Mouse (Mus musculus): ENCODE data around the gene Zfp580. TPM values are rescaled to one million over a fixed set of nuclear protein-coding genes. Genes with fewer than 3 reads are reported as not detected.

The Zfp580 gene
- polyA plus RNA-seq, 1 experiment from 2014 or later, result 54.1 TPM

GRCm38 (mm10) chr7:5037467-5037866, 13.9 kb upstream of the Zfp580 start:
- 88% methylated on average over 8 of the region's 8 CpGs for WGBS
- H3K9ac ChIP-seq (replicated peaks), result peak overlapping the region; percentile 87; the same call in 1 of the 2 replicates
- H3K4me3 ChIP-seq, result peak overlapping the region; percentile 96
- H3K9me3 ChIP-seq, result no peaks in the 10 kb centered on the region
- H3K4me2 ChIP-seq (replicated peaks), result peak overlapping the region; percentile 58
- peaks cover 22% of the 10 kb centered on the region for H3K4me1 ChIP-seq
- H3K36me3 ChIP-seq, result peaks cover 38% of the 10 kb centered on the region
- peak overlapping the region; percentile 98 for H3K27ac ChIP-seq (replicated peaks)
- ATAC-seq (replicated peaks), result no peak
- H3K27me3 ChIP-seq, result no peaks in the 10 kb centered on the region

- peak within 1 kb of the TSS; percentile 96 for H3K4me3 ChIP-seq
- no peaks in the 10 kb centered on the region for H3K9me3 ChIP-seq
- no peaks in the 10 kb centered on the region for H3K27me3 ChIP-seq
- H3K36me3 ChIP-seq, result peaks cover 31% of the 10 kb centered on the region
- ATAC-seq (replicated peaks), result peak; percentile 97
- WGBS, result under 1% methylated on average over 48 of the region's 48 CpGs
- peaks cover 22% of the 10 kb centered on the region for H3K4me1 ChIP-seq
- peak within 1 kb of the TSS; percentile 58 for H3K4me2 ChIP-seq (replicated peaks)
- H3K27ac ChIP-seq (replicated peaks), result peak within 1 kb of the TSS; percentile 98
- peak within 1 kb of the TSS; percentile 87 for H3K9ac ChIP-seq (replicated peaks)
Measured at GRCm38 (mm10) chr7:5038109-5038732, 13.1 kb upstream of the Zfp580 start, which contains the start of gene Zfp784. Zfp784 (minus strand) TSS chr7:5038446.

GRCm38 (mm10) chr7:5038940-5039339, 12.4 kb upstream of the Zfp580 start:
- H3K9me3 ChIP-seq, result no peaks in the 10 kb centered on the region
- H3K4me1 ChIP-seq, result peaks cover 22% of the 10 kb centered on the region
- peak overlapping the region; percentile 87 for H3K9ac ChIP-seq (replicated peaks)
- no peaks in the 10 kb centered on the region for H3K27me3 ChIP-seq
- H3K36me3 ChIP-seq, result peaks cover 24% of the 10 kb centered on the region
- peak overlapping the region; percentile 96 for H3K4me3 ChIP-seq
- WGBS, result 32% methylated on average over 5 of the region's 5 CpGs
- peak overlapping the region; percentile 58 for H3K4me2 ChIP-seq (replicated peaks)
- 0 out of 2 replicates have a peak overlapping the region, but pooled peaks have one; percentile 98 for H3K27ac ChIP-seq (replicated peaks)
- ATAC-seq (replicated peaks), result no peak

- Histone ChIP-seq H3K9ac (replicated peaks) (no peak overlapping the region), H3K4me2 (replicated peaks) (no peak overlapping the region), H3K4me3 (no peak overlapping the region), H3K9me3 (no peaks in the 10 kb centered on the region), H3K27me3 (no peaks in the 10 kb centered on the region), H3K27ac (replicated peaks) (no peak overlapping the region), H3K4me1 (no peaks in the 10 kb centered on the region), H3K36me3 (no peaks in the 10 kb centered on the region)
- no peak for ATAC-seq (replicated peaks)
- WGBS, result 83% methylated on average over 2 of the region's 2 CpGs
Measured at GRCm38 (mm10) chr7:5044981-5045380, 6.4 kb upstream of the Zfp580 start.

GRCm38 (mm10) chr7:5046112-5046511, 5.2 kb upstream of the Zfp580 start:
- H3K4me1 ChIP-seq, result peaks cover 8% of the 10 kb centered on the region
- no peak overlapping the region for H3K4me2 ChIP-seq (replicated peaks)
- H3K9ac ChIP-seq (replicated peaks), result no peak overlapping the region
- 77% methylated on average over 2 of the region's 2 CpGs for WGBS
- H3K9me3 ChIP-seq, result no peaks in the 10 kb centered on the region
- H3K4me3 ChIP-seq, result no peak overlapping the region
- H3K36me3 ChIP-seq, result no peaks in the 10 kb centered on the region
- H3K27me3 ChIP-seq, result no peaks in the 10 kb centered on the region
- H3K27ac ChIP-seq (replicated peaks), result no peak overlapping the region
- no peak for ATAC-seq (replicated peaks)

- H3K36me3 ChIP-seq, result no peaks in the 10 kb centered on the region
- peaks cover 14% of the 10 kb centered on the region for H3K4me1 ChIP-seq
- H3K27me3 ChIP-seq, result no peaks in the 10 kb centered on the region
- 24% methylated on average over 2 of the region's 2 CpGs for WGBS
- H3K27ac ChIP-seq (replicated peaks), result no peak overlapping the region
- no peak for ATAC-seq (replicated peaks)
- no peak overlapping the region for H3K4me2 ChIP-seq (replicated peaks)
- H3K9ac ChIP-seq (replicated peaks), result no peak overlapping the region
- H3K9me3 ChIP-seq, result no peaks in the 10 kb centered on the region
- H3K4me3 ChIP-seq, result no peak overlapping the region
Measured at GRCm38 (mm10) chr7:5047313-5047712, 4.0 kb upstream of the Zfp580 start.

- Histone ChIP-seq H3K27me3 (peaks cover 40% of the 10 kb centered on the region), H3K9me3 (no peaks in the 10 kb centered on the region), H3K4me2 (replicated peaks) (peak overlapping the region; percentile 84), H3K4me1 (peaks cover 54% of the 10 kb centered on the region), H3K9ac (replicated peaks) (peak overlapping the region; percentile 83), H3K27ac (replicated peaks) (0 out of 2 replicates have a peak overlapping the region, but pooled peaks have one; percentile 81), H3K36me3 (no peaks in the 10 kb centered on the region), H3K4me3 (peak overlapping the region; percentile 73)
- ATAC-seq (replicated peaks), result no peak
- WGBS, result 5% methylated on average over 12 of the region's 12 CpGs
Measured at GRCm38 (mm10) chr7:5052438-5052837, 1.1 kb downstream of the Zfp580 start.

GRCm38 (mm10) chr7:5052931-5053343, 1.6 kb downstream of the Zfp580 start:
- WGBS, result 4% methylated on average over 45 of the region's 45 CpGs
- Histone ChIP-seq H3K4me1 (peaks cover 59% of the 10 kb centered on the region), H3K27me3 (peaks cover 45% of the 10 kb centered on the region), H3K36me3 (no peaks in the 10 kb centered on the region), H3K9me3 (no peaks in the 10 kb centered on the region), H3K9ac (replicated peaks) (peak overlapping the region; percentile 83), H3K4me3 (peak overlapping the region; percentile 73), H3K4me2 (replicated peaks) (peak overlapping the region; percentile 84), H3K27ac (replicated peaks) (no peak overlapping the region)
- no peak for ATAC-seq (replicated peaks)

- Histone ChIP-seq H3K27me3 (peaks cover 46% of the 10 kb centered on the region), H3K4me1 (peaks cover 60% of the 10 kb centered on the region), H3K9ac (replicated peaks) (peak overlapping the region; percentile 83), H3K27ac (replicated peaks) (no peak overlapping the region), H3K9me3 (no peaks in the 10 kb centered on the region), H3K36me3 (no peaks in the 10 kb centered on the region), H3K4me2 (replicated peaks) (peak overlapping the region; percentile 84), H3K4me3 (peak overlapping the region; percentile 73)
- 8% methylated on average over 32 of the region's 32 CpGs for WGBS
- ATAC-seq (replicated peaks), result no peak
Measured at GRCm38 (mm10) chr7:5053456-5054179, 2.3 kb downstream of the Zfp580 start.

- WGBS, result under 1% methylated on average over 55 of the region's 55 CpGs
- H3K9ac ChIP-seq (replicated peaks), result peak overlapping the region; percentile 78
- peaks cover 46% of the 10 kb centered on the region for H3K27me3 ChIP-seq
- H3K27ac ChIP-seq (replicated peaks), result peak overlapping the region; percentile 62; the same call in 1 of the 2 replicates
- no peaks in the 10 kb centered on the region for H3K9me3 ChIP-seq
- H3K4me1 ChIP-seq, result peaks cover 68% of the 10 kb centered on the region
- ATAC-seq (replicated peaks), result no peak
- H3K36me3 ChIP-seq, result no peaks in the 10 kb centered on the region
- peak overlapping the region; percentile 67 for H3K4me2 ChIP-seq (replicated peaks)
- H3K4me3 ChIP-seq, result peak overlapping the region; percentile 63
Measured at GRCm38 (mm10) chr7:5056651-5057263, 5.4 kb downstream of the Zfp580 start.

- Histone ChIP-seq H3K4me3 (peak overlapping the region; percentile 63), H3K9ac (replicated peaks) (peak overlapping the region; percentile 78), H3K9me3 (no peaks in the 10 kb centered on the region), H3K4me2 (replicated peaks) (peak overlapping the region; percentile 67), H3K27ac (replicated peaks) (peak overlapping the region; percentile 62; the same call in 1 of the 2 replicates), H3K4me1 (peaks cover 62% of the 10 kb centered on the region), H3K27me3 (peaks cover 46% of the 10 kb centered on the region), H3K36me3 (no peaks in the 10 kb centered on the region)
- 34% methylated on average over 8 of the region's 8 CpGs for WGBS
- ATAC-seq (replicated peaks), result no peak
Measured at GRCm38 (mm10) chr7:5057381-5057780, 6.0 kb downstream of the Zfp580 start.

- H3K9ac ChIP-seq (replicated peaks), result 0 out of 2 replicates have a peak overlapping the region, but pooled peaks have one; percentile 78
- H3K9me3 ChIP-seq, result no peaks in the 10 kb centered on the region
- peak overlapping the region; percentile 63 for H3K4me3 ChIP-seq
- no peak for ATAC-seq (replicated peaks)
- H3K36me3 ChIP-seq, result no peaks in the 10 kb centered on the region
- H3K27me3 ChIP-seq, result peaks cover 44% of the 10 kb centered on the region
- 31% methylated on average over 11 of the region's 11 CpGs for WGBS
- H3K27ac ChIP-seq (replicated peaks), result no peak overlapping the region
- peak overlapping the region; percentile 67 for H3K4me2 ChIP-seq (replicated peaks)
- H3K4me1 ChIP-seq, result peaks cover 57% of the 10 kb centered on the region
Measured at GRCm38 (mm10) chr7:5057804-5058203, 6.5 kb downstream of the Zfp580 start.

All from forebrain, embryonic 15.5 days (tissue).